Mouse (Mus musculus) erythroblast, adult 5-6 weeks (primary cell): ENCODE measurements around the gene Upk3a. TPM values are rescaled to one million over a fixed set of nuclear protein-coding genes. Genes with fewer than 3 reads are reported as not detected.

ENCODE experiments used
- ATAC-seq: replicated peaks from 2 replicates; pipeline ENCODE4 v1.8.0; 2016; ENCODE audit warnings: moderate number of reproducible peaks, mild to moderate bottlenecking, moderate TSS enrichment, inconsistent platforms; ENCODE audit not compliant: poor library complexity, low FRiP score, severe bottlenecking
- total RNA-seq, 2 experiments: library from RNA; stranded (forward) in 1 of 2; stranded (reverse) in 1 of 2; fragments of 150-400 nt in 1 of 2; fragments of 200-764, 138-1000 nt in 1 of 2; gene quantifications; 2 replicates each; pipeline versions ENCODE4 v1.2.3 to v1.2.4; 2015 to 2017; ENCODE audit warnings: low replicate concordance in 2 of 2

Upk3a gene
- total RNA-seq (2015; ENCODE audit: low replicate concordance) (not detected in 2 replicates), total RNA-seq (2017; ENCODE audit: low replicate concordance) (not detected in 2 replicates)

DNA sequence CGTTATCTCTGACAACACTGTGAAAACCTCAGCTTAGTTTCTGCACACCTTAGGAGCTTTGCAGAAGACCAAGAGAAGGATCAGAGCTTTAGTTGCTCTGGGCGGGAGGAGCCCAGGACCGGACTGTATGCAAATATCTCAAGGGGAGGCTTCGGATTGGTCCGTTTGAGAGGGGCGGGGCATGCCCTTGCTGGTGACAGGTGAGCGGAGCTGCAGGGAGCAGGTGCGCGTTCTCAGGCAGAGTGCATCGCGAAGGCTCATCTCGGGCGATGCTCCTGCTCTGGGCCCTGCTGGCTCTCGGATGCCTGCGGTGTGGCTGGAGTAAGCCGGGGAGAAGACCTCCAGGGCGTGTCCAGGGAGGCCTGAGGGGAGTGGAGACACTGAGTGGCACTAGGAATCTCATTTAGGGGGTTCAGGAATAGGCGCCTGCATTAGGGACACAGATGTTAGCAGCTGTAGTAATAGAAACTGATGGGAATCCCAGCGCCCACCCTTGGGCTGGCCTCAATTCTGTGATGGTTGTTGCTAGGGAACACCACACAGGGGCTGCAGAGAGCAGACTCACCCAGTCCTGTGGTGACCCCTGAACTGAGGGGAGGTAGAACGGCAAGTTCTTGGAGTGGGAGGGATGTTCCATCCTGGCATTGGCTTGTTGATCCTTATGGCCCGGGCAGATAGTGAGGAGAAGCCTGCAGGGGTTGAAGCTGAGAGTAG, at the start of gene Upk3a:
TSS of gene Upk3a (plus strand) at position 191 of the 714 bp plus-strand sequence.
- ATAC-seq, result no peak

DNA sequence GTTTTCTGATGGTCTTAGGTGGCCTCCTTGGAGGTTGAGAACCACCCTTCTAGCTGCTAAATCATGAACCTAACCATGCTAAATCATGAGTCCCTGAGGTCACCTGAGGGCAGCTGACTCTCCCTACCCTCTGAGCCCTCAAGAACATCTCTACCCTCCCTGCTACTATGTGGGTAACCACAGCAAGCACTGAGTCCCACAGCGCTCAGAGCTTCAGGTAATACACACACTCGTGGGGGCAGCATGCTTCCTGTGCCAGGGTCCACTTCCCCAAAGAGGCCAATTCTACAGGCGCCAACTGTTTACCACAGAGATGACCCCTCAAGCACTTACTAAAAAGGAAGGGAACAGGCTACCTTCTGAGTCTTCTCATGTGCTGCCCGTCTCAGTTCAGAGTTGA, 48.4 kb upstream of the Upk3a start:
- no peak for ATAC-seq

DNA sequence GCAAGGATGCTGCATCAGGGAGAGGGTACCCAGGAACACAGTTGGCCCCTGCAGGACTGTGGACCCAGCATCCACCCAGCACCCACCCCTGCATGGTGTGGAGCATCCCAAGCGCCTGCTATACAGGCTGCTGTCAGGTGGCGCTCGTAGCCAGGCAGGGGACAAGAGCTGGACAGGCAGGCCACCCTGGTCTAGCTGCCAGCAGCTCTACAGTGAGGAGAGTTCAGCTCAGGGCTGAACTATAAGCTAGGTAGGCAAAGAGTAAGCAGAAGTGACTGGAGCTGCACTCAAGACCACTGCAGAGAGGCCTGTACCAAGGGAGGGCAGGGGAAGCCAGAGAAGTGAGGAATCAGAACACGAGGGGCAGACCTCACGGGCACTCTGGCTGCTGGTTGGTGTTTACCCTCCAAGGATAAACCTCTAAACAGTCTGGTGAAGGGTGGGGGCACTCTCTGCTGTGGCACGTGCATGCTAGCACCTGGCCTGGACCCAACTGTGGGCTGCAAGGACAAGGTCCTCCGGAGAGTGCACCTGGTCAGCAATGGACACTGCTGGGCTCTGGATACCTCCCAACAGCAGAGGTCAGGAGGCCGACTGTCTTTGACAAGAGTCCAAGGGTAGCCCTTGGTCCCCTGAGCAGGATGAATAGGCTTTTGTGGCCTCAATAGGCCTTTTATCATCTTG, 43.9 kb upstream of the Upk3a start:
- ATAC-seq, result no peak

DNA sequence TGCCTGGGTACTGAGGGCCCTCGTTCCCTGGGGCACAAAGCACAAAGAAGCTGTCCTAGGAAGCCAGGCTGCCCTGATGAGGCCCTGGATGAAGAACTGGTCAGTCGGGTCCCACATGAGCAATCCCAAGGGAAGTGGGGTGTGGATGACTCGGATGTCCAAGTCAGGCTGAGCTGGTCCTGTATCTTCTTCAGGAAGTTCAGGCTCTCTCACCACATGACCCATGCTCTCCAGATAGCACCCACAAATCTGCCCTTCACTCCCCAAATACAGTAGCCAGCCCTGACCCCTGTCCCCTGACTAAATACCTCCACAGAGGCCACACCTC, 43.4 kb upstream of the Upk3a start:
- ATAC-seq, result no peak

DNA sequence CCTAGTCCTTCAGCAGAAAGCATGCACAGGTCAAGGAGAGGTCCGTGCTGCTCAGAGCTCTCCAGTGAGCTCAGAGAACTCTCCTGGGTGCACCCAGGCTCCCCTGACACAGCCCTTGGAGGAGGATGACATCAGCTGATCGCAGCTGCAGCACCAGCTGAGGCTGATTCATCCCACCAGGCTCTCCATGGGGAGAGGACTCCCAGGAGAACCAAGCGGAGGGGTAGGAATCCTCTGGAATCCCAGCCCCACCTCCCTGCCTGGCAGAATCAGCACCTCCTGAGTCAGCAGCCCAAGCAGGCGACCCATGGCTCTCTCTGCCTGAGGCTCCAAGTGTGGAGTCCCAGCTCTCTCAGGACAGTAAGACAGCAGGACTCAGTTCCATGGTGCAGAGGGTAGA, 41.2 kb upstream of the Upk3a start:
- no peak for ATAC-seq

DNA sequence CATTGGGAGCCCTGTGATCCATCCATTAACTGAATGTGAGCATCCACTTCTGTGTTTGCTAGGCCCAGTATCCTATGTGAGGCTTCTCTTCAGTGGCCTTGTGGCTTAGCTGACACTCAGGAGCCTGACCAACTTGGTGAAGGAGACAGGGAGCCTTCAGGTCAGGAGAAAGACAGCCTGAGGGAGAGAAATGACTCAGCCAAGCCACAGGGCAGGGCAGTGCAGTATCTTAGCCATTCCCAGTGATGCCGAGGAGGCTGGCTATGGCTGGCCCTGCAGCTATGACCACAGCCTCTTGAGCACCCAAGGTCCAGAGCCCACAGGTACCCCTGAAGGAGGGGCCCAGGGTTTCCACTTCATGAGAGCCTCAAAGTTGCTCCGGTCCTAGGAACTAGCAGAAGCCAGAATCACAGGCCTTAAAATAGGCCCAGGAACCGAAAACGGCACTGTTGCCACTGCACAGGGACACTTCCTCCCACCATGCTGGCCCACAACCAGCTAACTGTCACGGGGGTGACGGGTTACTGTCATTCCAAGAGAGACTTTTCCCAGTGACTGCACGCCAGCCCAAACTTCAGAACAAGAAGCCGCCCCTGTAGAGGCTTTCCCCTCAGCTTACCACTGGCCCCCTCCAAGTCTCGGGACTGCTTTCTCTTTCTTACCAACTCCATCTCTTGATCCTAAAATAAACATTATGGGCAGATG, 35.2 kb upstream of the Upk3a start:
- no peak for ATAC-seq

DNA sequence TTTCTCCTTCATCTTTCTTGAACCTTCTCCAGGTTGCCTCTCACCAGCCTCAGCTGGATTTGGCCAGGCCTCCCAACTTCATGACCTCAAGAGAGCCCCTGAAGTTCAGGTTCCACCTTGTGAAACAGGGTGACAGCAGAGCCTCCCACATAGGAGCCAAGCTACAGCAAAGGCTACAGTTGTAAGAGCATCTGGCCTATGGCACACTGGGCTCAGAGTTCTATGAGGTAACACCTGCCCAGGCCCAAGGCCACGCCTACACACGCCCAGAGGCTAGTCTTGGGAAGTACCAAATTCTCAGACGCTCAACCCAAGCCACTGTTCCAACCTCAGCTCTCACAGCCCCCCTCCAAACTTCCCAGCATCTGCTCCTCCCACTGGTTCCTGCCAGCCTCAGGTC, 34.1 kb upstream of the Upk3a start:
- no peak for ATAC-seq

DNA sequence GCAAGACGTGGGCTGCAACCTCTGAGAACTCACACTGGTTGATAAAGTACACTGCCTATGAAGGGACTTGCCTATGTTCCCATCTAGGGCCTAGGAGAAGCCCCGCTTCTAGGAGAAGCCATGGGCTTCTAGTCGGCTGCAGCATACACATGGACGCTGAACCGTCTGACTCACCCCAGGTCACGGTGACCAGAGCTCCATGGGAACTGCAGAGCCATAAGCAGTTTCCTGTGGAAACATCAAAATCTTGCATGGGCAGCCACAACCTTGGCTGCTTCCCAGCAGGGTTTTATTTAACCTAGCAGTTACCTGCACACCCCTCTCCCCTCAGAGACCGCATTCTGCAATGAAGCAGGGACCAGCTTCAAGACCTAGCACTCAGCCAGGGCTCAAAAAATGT, 33.2 kb upstream of the Upk3a start:
- no peak for ATAC-seq

DNA sequence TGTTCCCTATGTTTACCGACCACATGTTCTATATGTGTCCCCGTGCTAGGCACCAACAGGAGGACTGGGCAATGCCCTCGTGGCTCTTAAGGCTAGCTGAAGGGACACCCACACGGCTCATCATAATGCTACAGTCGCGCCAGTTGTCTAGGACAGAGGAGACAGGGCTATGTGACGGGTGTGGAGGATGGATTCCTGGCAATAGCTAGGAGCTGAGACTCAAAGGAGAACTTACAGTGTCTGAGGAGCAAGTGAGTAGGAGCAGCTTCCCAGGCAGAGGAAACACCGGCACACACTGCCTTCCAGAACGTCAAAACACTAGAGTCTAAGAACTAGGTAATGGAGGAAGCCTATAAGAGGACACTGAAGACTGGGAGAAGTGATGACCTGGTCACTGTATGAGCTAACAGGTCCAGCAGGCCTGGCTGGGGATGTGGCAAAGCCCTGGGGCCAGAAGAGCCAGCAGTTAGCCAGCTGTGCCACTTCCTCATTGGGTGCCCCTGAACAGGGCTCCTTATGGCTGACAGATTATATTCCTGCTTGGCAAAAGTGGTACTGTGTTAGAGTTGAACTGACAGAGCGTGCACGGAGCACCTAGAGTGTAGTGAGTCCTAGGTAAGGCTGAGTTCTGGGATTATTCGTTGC, 31.3 kb upstream of the Upk3a start:
- ATAC-seq, result no peak

DNA sequence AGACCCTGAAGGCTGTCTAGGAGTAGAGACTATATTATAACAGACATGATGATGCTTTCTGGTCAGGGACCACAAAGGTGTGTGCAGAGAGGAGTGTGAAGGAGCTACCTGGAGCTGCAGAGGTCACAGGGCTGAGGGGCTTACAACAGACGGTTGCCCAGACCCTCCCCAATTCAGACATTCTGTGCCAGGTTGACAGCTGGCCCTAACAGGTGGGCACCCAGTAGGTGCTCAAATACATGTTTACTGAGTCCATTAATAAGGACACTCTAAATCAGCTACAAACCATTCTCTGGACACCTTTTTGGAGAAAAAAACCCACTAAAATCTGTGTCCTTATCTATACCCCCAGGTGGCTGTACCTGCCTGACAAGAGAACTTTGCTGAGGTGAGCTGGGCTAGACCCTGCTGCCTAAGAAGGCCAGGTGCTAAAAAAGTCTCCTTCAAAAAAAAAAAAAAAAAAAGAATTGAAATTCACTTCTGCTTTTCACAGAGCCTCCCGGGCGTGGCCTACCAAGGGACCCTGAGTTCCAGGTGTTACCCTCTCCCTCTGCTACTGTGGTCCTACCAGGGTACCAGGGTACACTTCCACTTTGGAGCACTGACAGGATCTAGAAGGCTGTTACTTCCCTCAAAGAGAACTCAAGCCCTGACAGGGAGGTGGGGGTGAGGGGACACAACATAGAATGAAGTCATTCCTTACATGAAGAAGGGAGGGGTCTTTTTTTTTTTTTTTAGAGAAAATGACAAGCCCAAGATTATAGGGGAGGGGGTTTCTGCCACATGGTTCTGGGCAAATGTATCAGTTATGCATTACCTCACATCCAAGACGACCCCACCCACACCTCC, 30.5 kb upstream of the Upk3a start:
- ATAC-seq, result no peak

DNA sequence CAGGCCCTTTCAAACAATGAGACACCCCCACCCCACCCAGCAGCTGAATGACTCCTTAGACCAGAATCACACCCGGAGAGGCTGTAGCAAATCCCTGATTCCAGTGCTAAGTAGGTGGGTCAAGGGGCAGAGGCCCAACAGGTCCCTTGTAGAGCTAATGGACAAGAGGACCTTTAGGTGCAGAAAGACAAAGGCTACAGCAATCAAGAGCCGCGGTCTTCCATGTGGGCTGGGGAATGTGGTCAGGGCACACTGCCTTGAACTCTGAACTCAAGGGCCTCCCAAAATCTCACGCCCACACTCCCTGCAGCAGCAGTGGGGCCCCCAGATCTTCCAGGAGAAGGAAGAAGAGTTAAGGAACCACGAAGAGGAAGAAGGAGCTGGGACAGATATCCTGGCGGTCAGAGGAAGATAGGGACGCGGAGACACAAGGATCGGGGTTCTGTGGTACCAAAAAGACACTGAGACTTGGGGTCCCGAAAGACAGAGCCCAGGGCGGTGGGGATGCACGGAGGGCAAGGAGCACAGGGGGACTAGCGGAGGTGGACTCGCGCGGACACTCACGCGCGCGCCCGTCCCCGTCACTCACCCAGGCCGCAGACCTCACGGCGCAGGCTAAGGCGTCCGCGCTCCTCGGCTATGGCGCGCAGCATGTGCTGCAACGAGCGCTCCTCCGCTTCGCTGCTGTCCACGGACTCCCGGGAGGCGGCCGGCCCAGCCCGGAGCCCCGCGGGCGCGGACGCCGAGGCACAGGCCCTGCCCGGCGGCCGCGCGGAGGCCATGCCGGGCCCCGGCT, 29.7 kb upstream of the Upk3a start:
- ATAC-seq, result no peak

DNA sequence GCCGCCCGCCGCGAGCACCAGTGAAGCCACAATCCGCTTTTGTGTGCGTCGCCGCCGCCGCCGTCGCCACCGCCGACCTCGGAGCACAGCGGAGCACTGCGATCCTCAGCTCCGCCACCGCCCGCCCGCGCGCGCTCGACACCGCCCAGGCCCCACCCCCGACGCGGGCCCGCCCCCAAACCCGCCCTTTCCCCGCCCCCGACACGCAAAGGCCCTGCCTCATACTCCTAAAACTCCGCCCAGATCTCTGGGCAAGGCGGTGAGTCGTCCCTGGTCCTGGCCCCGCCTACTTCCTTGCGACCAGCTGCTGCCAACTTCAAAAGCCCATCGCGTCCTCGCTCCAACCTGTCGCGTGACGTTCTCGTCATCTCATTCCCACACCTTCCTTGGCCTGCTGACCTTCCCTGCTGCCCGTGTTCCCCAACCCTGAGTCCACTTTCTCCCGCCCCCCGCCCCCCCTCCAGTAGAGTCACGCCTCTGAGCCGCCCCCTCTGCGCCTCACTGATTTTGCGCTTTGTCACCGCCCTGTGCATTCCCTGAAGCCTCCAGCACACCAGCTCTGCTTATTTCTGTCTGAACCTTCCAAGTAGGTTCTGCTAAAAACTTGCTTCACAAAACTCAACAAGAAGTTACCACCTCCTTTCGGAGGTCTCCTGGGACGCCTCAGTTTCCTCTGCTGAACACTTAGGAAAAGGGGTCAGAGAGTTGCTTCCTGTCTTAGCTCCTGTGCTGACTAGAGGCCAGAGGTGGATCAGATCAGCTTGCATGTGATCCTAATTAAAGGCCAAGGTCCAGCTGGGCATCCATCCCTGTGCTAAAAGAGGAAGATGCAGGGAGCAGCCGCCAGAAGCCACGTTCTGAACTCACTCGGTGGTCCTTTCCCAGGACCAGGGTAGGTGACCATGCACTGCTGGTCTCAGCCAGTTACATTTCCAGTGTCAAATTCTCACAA, 28.8 kb upstream of the Upk3a start, which contains the start of gene 5031439G07Rik:
TSS of gene 5031439G07Rik (minus strand) at position 678 of the 952 bp plus-strand sequence.
- peak; percentile 91 for ATAC-seq

DNA sequence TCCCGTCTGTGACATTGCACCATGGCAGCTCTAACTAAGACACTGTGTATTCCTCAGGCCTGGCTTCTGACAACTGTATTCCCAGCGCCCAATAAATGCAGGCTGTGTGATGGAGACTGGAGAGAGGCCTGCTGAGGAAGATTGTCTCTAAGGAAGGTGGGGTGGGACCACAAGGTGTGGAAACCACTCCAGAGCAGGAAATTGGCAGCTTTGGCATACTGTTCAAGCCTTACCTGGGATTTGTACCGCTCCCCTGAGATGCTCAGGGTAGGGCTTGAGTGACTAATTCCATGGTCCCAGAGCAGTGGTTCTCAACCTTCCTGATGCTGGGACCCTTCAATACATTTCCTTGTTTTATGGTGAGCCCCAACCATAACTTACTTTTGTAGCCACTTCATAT, 27.8 kb upstream of the Upk3a start:
- no peak for ATAC-seq

DNA sequence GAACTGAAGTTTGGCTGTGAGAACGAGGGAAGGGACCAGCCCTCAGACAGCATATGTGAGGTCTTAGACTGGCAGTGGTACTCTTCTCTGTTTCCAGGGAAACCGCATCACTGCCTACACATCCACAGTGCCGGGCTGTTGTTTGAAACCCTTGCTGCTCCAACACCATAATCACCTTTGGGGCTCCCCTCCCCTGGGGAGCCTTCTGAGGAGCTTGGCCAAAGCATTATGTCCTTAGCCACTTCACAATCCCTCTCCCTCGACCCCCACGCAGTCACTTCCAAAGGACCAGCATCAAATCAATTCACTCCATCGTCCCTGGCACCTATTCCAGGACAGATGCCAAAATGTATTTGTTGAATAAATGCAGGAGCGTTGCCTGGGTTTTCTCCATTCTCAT, 27.2 kb upstream of the Upk3a start:
- no peak for ATAC-seq

DNA sequence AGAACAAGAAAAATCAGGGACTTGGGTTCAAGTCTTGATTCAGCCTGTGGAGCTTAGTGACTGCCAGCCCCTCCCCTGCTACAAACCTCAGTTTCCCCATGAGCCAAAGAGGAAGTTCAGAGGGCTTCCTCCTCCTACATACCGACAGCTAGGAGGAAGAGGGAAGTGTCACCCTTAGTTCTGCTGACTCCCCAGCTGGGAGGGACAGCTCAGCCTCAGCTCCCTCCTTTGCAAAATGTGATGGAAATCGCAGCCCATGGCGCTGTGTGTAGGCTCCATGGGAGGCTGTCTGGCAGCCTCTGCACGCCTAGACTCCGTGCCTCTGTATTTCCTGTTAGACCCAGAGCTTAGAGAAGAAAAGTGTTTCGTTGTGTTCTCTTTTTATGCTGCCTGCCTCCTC, 22.4 kb upstream of the Upk3a start:
- ATAC-seq, result no peak

DNA sequence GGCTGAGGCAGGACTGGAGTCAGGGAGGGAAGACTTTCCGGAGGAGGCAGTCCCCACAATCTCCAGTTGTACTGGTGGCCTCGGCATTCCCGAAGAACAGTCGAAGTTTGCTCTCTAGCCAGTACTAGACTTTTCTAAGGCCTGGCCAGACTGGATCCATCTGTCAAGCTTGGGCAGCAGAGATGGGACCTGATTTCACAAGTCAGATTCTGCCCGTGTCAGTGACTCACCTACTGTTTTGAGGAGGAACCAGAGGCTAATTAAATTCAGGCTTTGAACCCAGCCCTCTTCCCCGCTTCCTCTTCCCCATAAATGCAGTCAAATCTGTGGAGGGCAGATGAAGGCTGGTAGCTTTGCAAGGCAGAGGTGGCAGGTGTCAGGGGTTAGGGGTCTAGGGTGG, 21.9 kb upstream of the Upk3a start:
- no peak for ATAC-seq

DNA sequence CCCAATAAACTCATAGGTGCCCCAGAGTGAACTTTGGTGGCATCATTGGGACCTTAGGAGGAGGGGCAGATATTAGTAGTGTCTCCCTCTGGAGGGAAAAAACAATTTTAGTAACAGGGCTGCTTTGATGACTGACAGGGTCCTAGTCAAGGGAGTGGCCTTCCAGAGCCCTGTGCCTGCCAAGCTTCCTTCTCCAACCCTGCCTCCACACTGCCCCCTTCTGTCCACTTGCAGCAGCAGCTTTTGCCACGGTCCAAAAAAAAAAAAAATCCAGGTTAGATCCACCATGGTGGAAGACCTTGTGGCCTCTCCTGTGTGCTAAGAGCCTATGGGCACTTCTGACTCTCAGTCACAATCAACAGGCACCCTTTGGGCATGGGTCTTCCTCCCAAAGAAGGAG, 21.0 kb upstream of the Upk3a start:
- ATAC-seq, result no peak
